Mouse (Mus musculus) gonadal fat pad, adult 2 months (tissue): ENCODE measurements around the gene Rabep1. TPM values are rescaled to one million over a fixed set of nuclear protein-coding genes. Genes with fewer than 3 reads are reported as not detected.
"Not testable (repeated sequence)": the region's sequence is repeated elsewhere in the genome, so short reads cannot be mapped to it uniquely, and the experiment has no call there.

Experiments
- DNase-seq: peaks from one replicate; pipeline ENCODE4 v3.0.0-alpha.2; 2012; ENCODE audit warnings: low read depth
- polyA plus RNA-seq: library from polyadenylated mRNA; depleted of rRNA; stranded (reverse); fragments of >200 nt; gene quantifications from 2 replicates; pipeline ENCODE4 v1.2.3, GENCODE M21; 2012

The Rabep1 gene
- polyA plus RNA-seq, 1 experiment: 4.4 TPM

GRCm38 (mm10) chr11:70891616-70892015 is 47.0 kb downstream of the Rabep1 start:
- no peak for DNase-seq

DNA sequence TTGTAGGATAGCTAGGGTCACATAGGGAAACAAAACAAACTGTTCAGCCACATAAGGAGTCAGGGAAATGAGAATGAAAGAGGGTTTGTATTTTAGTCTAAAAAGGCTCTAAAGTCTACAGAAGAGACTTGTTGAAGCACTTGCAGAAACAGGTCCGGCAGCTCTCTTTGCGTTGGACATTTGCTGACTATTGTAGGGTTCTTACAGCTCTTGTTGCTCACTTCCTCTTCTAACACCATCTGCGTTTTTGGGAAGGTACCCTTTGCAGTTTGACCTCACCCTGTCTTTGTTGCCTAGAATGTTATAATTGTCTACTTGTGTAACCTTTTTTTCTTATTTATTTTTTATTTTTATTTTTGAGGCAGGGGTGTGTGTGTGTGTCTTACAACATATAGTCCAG is 53.1 kb downstream of the Rabep1 start:
- DNase-seq: no peak

DNA sequence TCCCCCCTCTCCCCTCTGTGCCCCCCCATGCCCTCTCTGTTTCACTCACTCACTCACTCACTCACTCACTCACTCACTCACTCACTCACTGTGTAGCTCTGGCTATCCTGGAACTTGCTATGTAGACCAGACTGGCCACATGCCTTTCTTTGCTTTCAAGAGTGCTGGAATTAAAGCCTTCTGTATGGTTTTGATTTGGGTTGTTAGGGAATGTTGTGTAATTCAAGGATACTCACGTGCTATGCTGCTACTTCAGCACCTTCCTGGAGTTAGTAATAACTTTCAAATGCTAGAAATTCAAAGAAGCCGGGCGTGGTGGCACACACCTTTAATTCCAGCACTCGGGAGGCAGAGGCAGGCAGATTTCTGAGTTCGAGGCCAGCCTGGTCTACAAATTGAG is 53.6 kb downstream of the Rabep1 start:
- DNase-seq: not testable (repeated sequence)

GRCm38 (mm10) chr11:70906681-70907080 is 62.1 kb downstream of the Rabep1 start:
- no peak for DNase-seq

DNA sequence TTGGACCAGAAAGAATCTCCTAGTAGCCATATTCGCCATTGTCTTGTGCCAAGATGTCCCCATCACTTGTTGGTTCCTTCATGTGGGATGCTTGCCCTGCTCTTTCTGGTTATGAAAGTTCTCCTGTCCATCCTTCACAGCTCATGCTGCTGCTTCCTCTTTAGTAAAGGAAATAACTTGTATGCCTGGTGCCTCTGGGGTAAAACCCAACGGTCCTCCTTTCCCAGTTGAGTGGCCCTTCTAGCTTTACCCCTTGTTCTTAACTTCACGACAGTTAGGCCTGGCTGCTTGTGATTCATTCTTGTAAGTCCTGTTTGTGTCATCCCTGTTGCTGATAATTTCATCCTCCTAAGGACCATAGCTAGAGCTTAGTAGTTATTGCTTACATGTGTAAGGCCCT is 66.7 kb downstream of the Rabep1 start:
- DNase-seq: no peak

GRCm38 (mm10) chr11:70911920-70912319 is 67.3 kb downstream of the Rabep1 start:
- no peak for DNase-seq

DNA sequence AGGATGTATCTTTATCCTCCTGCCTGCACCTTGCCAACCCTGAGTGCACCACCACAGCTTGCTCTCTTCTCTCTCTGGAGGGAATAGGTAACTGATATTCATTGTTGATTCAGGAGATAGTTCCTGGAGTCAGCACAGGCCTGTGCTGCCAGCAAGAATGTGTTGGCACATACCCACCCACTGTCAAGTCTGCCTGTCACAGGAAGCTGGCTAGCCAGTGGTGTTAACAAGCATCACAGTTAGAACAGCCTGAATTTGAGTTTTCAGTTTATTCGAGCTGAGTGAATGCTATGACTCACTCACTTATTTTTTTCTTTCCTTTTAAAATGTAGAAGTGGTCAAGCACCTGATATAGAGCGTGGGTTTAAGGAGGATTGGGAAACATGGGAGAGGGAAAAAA is 73.3 kb downstream of the Rabep1 start:
- DNase-seq: no peak

- DNase-seq: no peak
These were observed 74.9 kb downstream of the Rabep1 start for GRCm38 (mm10) chr11:70919524-70919923.

- DNase-seq: no peak
These were observed 86.9 kb downstream of the Rabep1 start for GRCm38 (mm10) chr11:70931461-70931860.

GRCm38 (mm10) chr11:70935316-70935715 is 90.7 kb downstream of the Rabep1 start:
- no peak for DNase-seq

DNA sequence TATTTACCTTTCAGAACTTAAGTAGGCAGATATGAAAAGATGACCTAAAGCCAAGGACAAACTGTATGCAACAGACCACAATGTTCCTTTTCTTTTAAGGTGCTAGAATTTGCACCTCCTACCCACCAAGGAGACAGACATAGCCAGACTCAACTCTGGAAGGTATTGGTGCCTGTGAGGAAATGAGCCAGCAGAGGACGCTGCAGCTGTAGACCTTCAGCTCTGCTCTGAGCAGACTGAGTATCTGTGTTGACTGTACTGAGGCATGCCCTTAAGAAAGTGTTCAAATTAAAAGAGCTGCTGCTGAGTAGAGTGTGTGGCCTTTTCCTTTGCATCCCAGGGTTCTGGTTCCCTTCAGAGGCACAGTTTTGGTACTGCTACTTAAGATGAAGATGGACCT is 98.0 kb downstream of the Rabep1 start:
- no peak for DNase-seq

GRCm38 (mm10) chr11:70943651-70944050 is 99.1 kb downstream of the Rabep1 start:
- DNase-seq: no peak

DNA sequence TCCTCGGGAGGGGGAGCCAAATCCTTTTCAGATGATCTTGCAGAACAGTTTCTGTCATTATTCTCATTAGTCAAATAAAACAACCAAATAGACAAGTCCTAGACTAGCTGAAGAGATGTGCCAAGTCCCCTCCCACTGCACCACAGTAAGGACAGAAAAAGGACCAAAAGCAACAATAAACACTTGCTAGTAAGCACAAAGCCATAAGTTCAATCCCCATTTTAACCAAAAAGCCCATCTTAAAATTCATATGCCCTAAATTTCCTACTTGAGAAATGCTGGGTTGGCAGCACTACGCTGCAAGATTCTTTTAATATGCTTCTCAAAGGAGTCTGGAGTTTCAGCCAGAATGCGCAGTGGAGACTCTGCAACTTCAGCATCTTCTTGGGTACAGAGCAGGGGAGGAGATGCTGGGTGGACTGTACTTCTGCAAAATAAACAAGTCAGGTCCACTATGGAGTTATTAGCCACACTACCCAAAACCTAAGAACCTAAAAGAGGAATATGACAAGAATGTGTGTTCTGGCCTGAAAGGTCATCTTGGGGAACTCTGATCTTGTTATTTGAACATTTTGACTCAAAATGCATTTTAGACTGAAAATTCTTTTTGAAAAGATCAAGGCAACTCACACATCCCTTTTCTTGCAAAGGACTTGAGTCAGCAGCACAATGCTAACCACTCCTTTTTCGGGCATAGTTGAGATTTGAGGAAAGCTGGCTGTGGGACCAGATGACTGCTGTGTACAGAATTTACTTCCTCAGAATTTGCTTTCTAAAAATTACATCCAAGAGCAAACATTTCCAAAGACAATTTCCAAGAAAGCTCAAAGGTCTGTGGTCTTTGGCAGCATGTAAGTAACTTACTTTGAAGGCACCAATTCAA is 100.6 kb downstream of the Rabep1 start:
- no peak for DNase-seq

DNA sequence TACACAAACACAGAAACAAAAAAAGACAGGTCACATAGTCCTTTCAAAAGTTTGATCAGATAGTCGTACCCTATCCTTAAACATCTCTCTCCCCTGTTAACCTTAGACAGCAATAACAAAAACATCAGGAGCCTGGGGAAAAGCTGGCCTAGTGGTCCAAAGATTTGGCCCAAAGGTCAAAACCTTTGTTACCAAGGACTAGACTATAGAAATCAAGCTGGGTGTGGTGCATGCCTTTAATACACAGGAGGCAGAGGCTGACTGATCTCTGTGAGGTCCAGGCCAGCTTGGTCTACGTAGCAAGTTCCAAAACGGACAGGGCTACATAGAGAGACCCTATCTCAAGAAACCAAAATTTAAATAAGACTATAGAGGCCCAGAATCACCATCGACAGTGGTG is 110.1 kb downstream of the Rabep1 start:
- no peak for DNase-seq

- no peak for DNase-seq
These were observed 116.4 kb downstream of the Rabep1 start for GRCm38 (mm10) chr11:70960786-70961554.

DNA sequence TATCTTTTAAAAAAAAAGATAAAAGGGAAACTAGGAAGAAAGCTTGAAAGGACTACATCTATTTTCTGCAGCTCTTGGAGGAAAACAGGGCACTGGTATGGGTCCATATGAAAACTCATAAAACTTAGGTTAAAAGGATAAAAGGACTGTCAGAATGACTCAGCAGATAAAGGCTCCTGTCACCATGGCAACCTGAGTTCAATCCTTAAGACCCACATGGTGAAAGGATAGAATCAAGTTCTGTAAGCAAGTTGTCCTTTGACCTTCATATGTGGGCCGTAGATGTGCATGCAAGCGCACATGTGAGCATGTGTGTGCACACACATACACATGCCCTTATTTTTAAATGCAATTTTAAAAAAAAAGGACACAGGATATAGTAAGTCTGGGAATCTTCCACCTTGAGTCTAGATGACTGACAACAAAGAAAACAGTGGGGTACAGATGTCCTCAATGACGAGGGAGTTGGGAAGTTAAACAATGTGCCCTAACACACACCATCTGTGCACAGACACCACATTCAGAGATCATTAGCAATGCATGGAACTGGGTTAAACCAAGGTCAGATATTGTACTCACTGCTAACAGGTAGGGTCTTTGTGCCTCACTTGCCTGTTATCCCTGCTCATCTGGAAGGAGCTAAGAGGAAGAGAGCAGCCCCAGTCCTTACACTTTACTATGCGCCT is 119.8 kb downstream of the Rabep1 start:
- DNase-seq: no peak

- no peak for DNase-seq
These were observed 124.8 kb downstream of the Rabep1 start for GRCm38 (mm10) chr11:70969271-70969794.

DNA sequence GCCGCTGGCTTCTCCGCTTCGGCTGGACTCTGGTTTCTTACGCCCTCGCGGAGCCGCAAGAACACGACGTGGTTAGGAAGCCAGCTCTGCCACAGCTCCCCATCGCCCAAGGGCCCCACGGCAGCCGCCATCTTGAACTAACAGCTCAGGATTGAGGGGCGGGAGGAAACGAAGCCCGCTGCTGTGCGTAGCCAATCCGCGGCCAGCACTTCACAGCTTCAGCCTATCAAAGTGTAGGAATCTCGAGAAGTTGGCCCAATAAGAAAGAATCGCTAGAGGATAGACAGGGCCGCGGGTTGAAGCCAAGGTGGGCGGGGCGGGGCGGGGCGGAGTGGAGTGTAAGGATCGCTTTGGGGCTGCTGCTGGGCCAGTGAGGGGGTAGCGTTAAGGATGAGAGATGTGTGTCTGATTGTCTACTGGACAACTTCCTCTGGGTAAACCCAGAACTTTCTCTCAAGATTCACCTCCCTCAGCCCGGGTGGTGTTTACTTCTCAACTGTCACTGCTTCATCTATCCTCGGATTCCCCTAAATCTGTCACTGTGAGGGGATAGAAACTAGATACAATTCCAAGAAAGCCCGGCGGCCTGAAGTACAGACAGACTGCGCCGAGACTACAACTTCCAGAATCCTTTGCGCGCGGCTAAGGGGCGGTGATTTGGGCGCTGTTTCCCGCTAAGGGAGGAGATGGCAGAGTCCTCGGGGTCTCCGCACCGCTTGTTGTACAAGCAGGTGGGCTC is 125.4 kb downstream of the Rabep1 start, which contains the start of the genes Nup88 and Rpain:
TSS of gene Nup88 (minus strand) at position 153 of the 739 bp plus-strand sequence.
TSS of gene Rpain (plus strand) at position 393 of the 739 bp plus-strand sequence.
- peak; percentile 77 for DNase-seq

DNA sequence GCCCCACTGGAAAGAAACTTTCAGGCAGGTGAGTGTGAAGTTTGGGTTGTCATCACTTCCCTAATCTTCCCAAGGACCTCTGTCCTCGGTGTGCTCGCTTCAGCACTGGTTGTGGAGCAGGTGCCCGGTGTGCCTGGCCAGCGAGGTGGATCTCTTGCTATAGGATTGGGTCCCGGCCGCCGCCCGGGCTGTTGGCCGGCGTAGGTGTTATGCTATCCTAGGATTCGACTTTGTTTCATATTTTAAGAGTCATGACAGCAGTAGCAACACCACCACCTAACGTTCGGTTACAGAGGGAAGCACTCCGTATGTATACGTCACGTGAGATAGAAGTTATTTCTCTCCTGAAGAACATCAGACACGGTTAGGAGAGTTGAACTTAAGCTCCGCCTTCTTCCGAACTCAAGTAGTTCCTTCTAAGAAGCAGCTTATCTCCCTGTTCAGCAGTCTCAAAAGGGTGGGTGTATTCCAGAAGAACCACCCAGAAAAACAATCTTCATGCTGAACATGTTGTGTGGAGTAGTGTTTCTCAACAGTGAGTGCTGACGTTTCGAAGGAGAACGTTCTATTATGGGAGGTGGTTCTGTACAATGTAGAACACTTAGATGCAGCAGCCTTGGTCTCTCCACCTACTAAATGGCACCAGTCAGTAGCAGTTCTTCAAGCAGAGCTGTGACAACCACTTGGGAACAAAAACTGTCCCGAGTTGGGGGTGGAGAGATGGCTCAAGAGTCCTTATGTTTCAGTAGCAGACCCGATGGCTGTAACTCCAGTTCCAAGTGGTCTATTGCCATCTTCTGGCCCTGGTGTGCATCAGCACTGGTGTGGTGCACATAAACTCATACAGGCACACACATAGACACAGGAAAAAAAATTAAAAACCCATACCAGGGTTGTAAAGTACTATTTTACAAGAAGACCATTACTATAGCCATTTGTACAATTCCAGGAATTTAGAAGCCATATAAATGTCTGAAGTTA is 126.3 kb downstream of the Rabep1 start:
- DNase-seq: no peak

DNA sequence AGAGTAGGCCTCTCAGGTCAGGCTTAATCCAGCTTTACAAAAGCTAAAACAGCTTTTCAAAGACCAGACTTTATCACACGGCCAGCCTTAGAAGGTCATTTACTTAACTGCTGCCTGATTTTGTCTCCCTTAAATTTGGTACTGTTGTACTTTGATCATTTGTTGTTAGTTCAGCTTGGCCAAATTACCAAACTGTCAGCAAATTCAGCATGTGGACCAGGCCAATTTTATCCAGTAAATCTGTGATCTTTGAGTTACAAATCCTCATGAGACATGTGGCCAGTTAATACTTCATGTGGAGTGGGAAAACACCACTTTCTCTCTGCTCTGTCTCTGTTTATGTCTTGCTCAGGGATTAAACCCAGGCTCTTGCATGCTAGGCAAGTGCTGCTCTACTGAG is 128.0 kb downstream of the Rabep1 start:
- no peak for DNase-seq
